Mouse (Mus musculus): Measurements from ENCODE around the gene Stk25.

Gene Stk25

GRCm38 (mm10) chr1:93609762-93610161 is 48.7 kb downstream of the Stk25 start:
- no peak for ATAC-seq (ENCODE audit: insufficient number of reproducible peaks, low FRiP score, low TSS enrichment)

- ATAC-seq (ENCODE audit: insufficient number of reproducible peaks, low FRiP score, low TSS enrichment) = no peak
Measured at GRCm38 (mm10) chr1:93608696-93609245, 49.7 kb downstream of the Stk25 start.

DNA sequence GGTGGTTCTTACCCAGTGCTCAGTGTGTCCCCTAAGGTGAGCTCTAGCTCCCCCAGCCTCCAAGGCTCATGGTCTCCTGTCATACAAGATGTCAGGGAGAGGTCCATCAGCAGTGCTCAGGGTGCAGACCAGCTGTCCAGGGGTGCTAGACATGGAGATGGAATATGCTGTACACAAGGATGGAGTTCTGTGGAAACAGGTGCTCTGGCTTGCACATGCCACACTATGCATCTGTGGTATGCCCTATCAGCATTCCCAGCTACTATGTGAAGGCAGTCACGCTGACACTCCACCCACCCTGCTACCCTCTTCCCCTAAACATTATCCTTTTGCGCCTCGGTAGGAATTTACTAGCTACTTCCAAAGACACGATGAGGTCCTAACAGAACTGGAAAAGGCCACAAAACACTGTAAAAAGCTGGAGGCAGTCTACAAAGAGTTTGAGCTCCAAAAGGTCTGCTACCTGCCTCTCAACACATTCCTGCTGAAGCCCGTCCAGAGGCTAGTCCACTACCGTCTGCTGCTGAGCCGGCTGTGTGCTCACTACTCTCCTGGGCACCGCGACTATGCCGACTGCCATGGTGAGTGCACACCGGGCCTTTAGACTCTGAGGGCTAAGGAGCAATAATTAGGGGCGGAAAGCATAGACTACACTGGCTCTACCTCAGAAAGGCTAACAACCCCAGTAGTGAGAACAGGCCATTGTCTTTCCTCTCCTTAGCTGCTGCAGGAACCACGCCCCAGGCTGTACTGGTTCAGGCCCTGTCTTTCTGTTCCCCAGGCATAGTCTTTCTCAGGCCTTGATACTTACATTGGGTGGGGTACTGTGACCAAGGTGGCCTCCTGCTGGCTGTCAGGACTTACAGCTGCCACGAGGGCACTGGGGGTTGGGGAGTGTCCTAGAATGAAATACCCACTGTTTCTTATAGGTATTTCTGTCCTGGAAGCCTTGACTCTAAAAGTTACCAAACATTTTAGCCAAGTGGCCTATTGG is 51.1 kb downstream of the Stk25 start:
- ATAC-seq (ENCODE audit: insufficient number of reproducible peaks, low FRiP score, low TSS enrichment) = no peak

DNA sequence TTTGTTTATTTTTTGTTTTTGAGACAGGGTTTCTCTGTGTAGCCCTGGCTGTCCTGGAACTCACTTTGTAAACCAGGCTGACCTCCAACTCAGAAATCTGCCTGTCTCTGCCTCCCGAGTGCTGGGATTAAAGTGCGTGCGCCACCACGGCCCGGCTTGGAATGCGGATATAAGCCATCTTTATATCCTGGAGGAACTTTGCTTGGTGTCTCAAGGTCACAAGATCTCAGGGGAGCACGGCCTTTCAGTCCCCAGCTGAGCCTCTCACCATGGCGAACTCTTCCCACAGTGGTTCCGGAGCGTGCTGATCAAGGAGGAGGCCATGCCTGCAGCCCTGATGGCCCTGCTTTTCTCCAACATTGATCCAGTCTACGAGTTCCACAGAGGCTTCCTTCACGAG is 54.5 kb downstream of the Stk25 start:
- ATAC-seq (ENCODE audit: insufficient number of reproducible peaks, low FRiP score, low TSS enrichment) = no peak

GRCm38 (mm10) chr1:93602911-93603310 is 55.5 kb downstream of the Stk25 start:
- no peak for ATAC-seq (ENCODE audit: insufficient number of reproducible peaks, low FRiP score, low TSS enrichment)

DNA sequence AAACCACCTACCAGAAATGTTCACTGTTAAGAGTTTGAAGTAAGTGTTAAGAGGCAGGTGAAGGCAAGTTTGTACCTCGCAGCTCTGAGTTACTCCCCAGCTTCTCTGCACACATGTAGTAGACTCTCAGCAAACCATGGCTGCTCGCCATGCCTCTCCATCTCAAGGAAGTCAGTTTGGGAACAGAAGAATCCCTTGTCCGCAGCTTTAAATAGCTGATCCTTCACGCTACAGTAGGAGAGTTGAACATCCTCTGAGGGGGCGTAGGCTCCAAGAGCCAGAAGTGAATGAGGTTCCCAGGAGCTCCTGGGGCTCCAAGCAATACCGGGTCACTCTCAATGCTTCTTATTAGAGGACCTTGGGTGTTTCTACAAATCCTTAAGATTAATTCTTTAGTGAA is 62.5 kb downstream of the Stk25 start:
- ATAC-seq (ENCODE audit: insufficient number of reproducible peaks, low FRiP score, low TSS enrichment) = no peak

DNA sequence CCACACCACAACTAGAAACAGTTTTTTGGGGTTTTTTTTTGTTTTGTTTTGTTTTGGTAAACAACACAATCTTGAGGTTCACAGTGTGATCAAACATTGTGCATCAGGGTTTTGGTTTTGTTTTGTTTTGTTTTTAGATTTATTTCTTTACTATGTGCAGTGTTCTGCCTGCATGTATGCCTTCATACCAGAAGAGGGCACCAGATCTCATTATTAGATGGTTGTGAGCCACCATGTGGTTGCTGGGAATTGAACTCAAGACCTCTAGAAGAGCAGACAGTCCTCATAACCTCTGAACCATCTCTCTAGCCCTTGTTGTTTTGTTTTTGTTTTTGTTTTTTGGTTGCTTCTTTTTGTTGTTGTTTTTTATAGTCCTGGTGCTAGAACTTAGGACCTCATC is 64.5 kb downstream of the Stk25 start:
- no peak for ATAC-seq (ENCODE audit: insufficient number of reproducible peaks, low FRiP score, low TSS enrichment)

GRCm38 (mm10) chr1:93588346-93588745 is 70.1 kb downstream of the Stk25 start:
- ATAC-seq (ENCODE audit: insufficient number of reproducible peaks, low FRiP score, low TSS enrichment) = no peak

- ATAC-seq (ENCODE audit: insufficient number of reproducible peaks, low FRiP score, low TSS enrichment) = no peak
Measured at GRCm38 (mm10) chr1:93581545-93581944, 76.9 kb downstream of the Stk25 start.

GRCm38 (mm10) chr1:93577861-93578260 is 80.6 kb downstream of the Stk25 start:
- ATAC-seq (ENCODE audit: insufficient number of reproducible peaks, low FRiP score, low TSS enrichment) = no peak

DNA sequence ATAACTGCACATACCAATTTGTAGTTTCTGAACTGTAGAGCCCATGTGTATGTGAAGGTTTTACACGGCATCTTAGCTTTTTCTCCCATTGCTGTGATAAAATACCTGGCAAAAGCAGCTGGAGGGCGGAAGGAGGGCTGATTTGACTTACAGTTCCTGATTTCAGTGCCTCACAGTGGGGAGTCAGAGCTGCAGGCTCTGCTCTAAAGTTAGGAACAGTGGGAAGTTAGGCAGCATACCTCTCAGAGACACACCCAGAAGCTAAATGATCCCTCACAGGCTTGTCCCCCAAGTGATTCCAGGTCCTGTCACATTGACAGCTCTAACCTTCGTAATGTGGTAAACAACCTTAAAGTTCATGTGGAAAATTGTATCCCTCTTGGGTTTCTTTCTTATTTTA is 81.4 kb downstream of the Stk25 start:
- ATAC-seq (ENCODE audit: insufficient number of reproducible peaks, low FRiP score, low TSS enrichment) = no peak
